Mouse (Mus musculus): ENCODE measurements around the gene Scgb2b19. TPM values are rescaled to one million over a fixed set of nuclear protein-coding genes. Genes with fewer than 3 reads are reported as not detected.
"Not testable (repeated sequence)": the region's sequence is repeated elsewhere in the genome, so short reads cannot be mapped to it uniquely, and the experiment has no call there.

Scgb2b19 gene
- polyA plus RNA-seq (2015; fragmentation: Nextera tagmentation; extraction: Ambion mirVana): not detected in 2 replicates

GRCm38 (mm10) chr7:33280238-33280637 is at the start of gene Scgb2b19:
Scgb2b19 (minus strand) TSS chr7:33280338.
- ATAC-seq; H3K9me3 ChIP-seq; H3K4me2 ChIP-seq (replicated peaks); H3K27me3 ChIP-seq (replicated peaks); H3K4me1 ChIP-seq (replicated peaks); H3K9ac ChIP-seq; H3K4me3 ChIP-seq (replicated peaks); H3K27ac ChIP-seq; H3K36me3 ChIP-seq: not testable (repeated sequence)

- H3K4me3 ChIP-seq (replicated peaks); H3K9ac ChIP-seq; H3K4me1 ChIP-seq (replicated peaks); H3K27ac ChIP-seq; ATAC-seq; H3K36me3 ChIP-seq; H3K27me3 ChIP-seq (replicated peaks); H3K9me3 ChIP-seq; H3K4me2 ChIP-seq (replicated peaks): not testable (repeated sequence)
- 69% methylated on average over 3 of the region's 3 CpGs for WGBS
These were observed 6.9 kb upstream of the Scgb2b19 start, which contains the start of gene Scgb1b19 for GRCm38 (mm10) chr7:33286991-33287390. Scgb1b19 (plus strand) TSS chr7:33287291.

Other genes starting within 250 kb of the Scgb2b19 start
- not detected in 2 replicates for gene Scgb2b17, start 223.8 kb downstream of the Scgb2b19 start, polyA plus RNA-seq (2015; fragmentation: Nextera tagmentation; extraction: Ambion mirVana)
- not detected in 2 replicates for gene Scgb1b17, start 216.9 kb downstream of the Scgb2b19 start, polyA plus RNA-seq (2015; fragmentation: Nextera tagmentation; extraction: Ambion mirVana)
- gene Scgb2b18, start 106.5 kb downstream of the Scgb2b19 start, polyA plus RNA-seq (2015; fragmentation: Nextera tagmentation; extraction: Ambion mirVana): not detected in 2 replicates
- gene Scgb1b18, start 94.8 kb downstream of the Scgb2b19 start, polyA plus RNA-seq (2015; fragmentation: Nextera tagmentation; extraction: Ambion mirVana): not detected in 2 replicates
- gene Scgb1b19, start 7.0 kb upstream of the Scgb2b19 start, polyA plus RNA-seq (2015; fragmentation: Nextera tagmentation; extraction: Ambion mirVana): not detected in 2 replicates
- not detected in 2 replicates for gene Scgb2b20, start 86.0 kb upstream of the Scgb2b19 start, polyA plus RNA-seq (2015; fragmentation: Nextera tagmentation; extraction: Ambion mirVana)
- gene Scgb1b20, start 92.9 kb upstream of the Scgb2b19 start, polyA plus RNA-seq (2015; fragmentation: Nextera tagmentation; extraction: Ambion mirVana): not detected in 2 replicates
- not detected in 2 replicates for gene Scgb2b21, start 240.1 kb upstream of the Scgb2b19 start, polyA plus RNA-seq (2015; fragmentation: Nextera tagmentation; extraction: Ambion mirVana)